Mouse (Mus musculus) megakaryocyte, embryonic 14.5 days (primary cell): ENCODE measurements at regions not wholly inside any gene's neighbourhood (a gene's known extent, or its start where the extent isn't known, plus 50 kb on each side); places are given as distances from the start of the nearest gene placed in this dataset.
"Not testable (repeated sequence)": the region's sequence is repeated elsewhere in the genome, so short reads cannot be mapped to it uniquely, and the experiment has no call there.

Source experiments
- H3K27me3 ChIP-seq: replicated peaks from 2 replicates; pipeline ENCODE3; 2012; ENCODE audit warnings: inconsistent platforms
- H3K36me3 ChIP-seq: replicated peaks from 2 replicates; pipeline ENCODE3; 2012; ENCODE audit warnings: low read length, inconsistent platforms, mixed read lengths
- H3K4me1 ChIP-seq: 2 replicates; pipeline ENCODE4 v1.6.1; 2012; ENCODE audit warnings: inconsistent platforms
- H3K4me3 ChIP-seq: replicated peaks from 2 replicates; pipeline ENCODE3; 2012; ENCODE audit warnings: moderate library complexity, mild to moderate bottlenecking, inconsistent platforms
- H3K9me3 ChIP-seq: 2 replicates; pipeline ENCODE4 v1.6.1; 2012; ENCODE audit warnings: inconsistent platforms
- FLI1 ChIP-seq: IDR thresholded peaks from 2 replicates; pipeline ENCODE4 v1.6.1; 2012; ENCODE audit warnings: low read length, inconsistent platforms, mixed read lengths
- GATA1 ChIP-seq: IDR thresholded peaks from 3 replicates; pipeline ENCODE4 v1.6.1; 2012; ENCODE audit warnings: mixed read lengths, low read length, inconsistent platforms, borderline replicate concordance

GRCm38 (mm10) chr2:135525779-135526178, 133.0 kb upstream of the Plcb4 start:
- no peaks in the 10 kb centered on the region for H3K4me1 ChIP-seq
- no peaks in the 10 kb centered on the region for H3K36me3 ChIP-seq
- no peak for TF ChIP-seq FLI1
- no peak for TF ChIP-seq GATA1
- peaks cover 7% of the 10 kb centered on the region for H3K9me3 ChIP-seq
- H3K27me3 ChIP-seq, result peaks cover 4% of the 10 kb centered on the region
- H3K4me3 ChIP-seq, result no peak overlapping the region

- Histone ChIP-seq H3K4me3 (no peak overlapping the region), H3K4me1 (no peaks in the 10 kb centered on the region), H3K27me3 (no peaks in the 10 kb centered on the region), H3K36me3 (no peaks in the 10 kb centered on the region), H3K9me3 (peaks cover 4% of the 10 kb centered on the region; the same call in 1 of the 2 replicates)
- TF ChIP-seq FLI1 (no peak), GATA1 (no peak)
These were observed 129.2 kb upstream of the Plcb4 start for GRCm38 (mm10) chr2:135529619-135530018.

- Histone ChIP-seq H3K4me1 (peaks cover 7% of the 10 kb centered on the region), H3K4me3 (no peak overlapping the region), H3K36me3 (no peaks in the 10 kb centered on the region), H3K9me3 (peaks cover 19% of the 10 kb centered on the region), H3K27me3 (no peaks in the 10 kb centered on the region)
- TF ChIP-seq FLI1 (no peak), GATA1 (no peak)
These were observed 122.4 kb upstream of the Plcb4 start for GRCm38 (mm10) chr2:135536303-135536871.

GRCm38 (mm10) chr2:135538022-135538421, 120.8 kb upstream of the Plcb4 start:
- no peaks in the 10 kb centered on the region for H3K36me3 ChIP-seq
- TF ChIP-seq FLI1, result no peak
- no peak for TF ChIP-seq GATA1
- peaks cover 19% of the 10 kb centered on the region for H3K9me3 ChIP-seq
- H3K4me1 ChIP-seq, result peaks cover 7% of the 10 kb centered on the region
- H3K27me3 ChIP-seq, result no peaks in the 10 kb centered on the region
- H3K4me3 ChIP-seq, result no peak overlapping the region

GRCm38 (mm10) chr2:135541058-135541457, 117.8 kb upstream of the Plcb4 start:
- no peaks in the 10 kb centered on the region for H3K36me3 ChIP-seq
- H3K4me3 ChIP-seq, result no peak overlapping the region
- peaks cover 7% of the 10 kb centered on the region for H3K4me1 ChIP-seq
- no peaks in the 10 kb centered on the region for H3K27me3 ChIP-seq
- H3K9me3 ChIP-seq, result peaks cover 22% of the 10 kb centered on the region; the same call in 1 of the 2 replicates
- no peak for TF ChIP-seq FLI1
- no peak for TF ChIP-seq GATA1

GRCm38 (mm10) chr2:135541930-135542329, 116.9 kb upstream of the Plcb4 start:
- TF ChIP-seq FLI1, result no peak
- no peak for TF ChIP-seq GATA1
- H3K4me3 ChIP-seq, result no peak overlapping the region
- H3K9me3 ChIP-seq, result peaks cover 22% of the 10 kb centered on the region; the same call in 1 of the 2 replicates
- H3K27me3 ChIP-seq, result no peaks in the 10 kb centered on the region
- H3K36me3 ChIP-seq, result no peaks in the 10 kb centered on the region
- no peaks in the 10 kb centered on the region for H3K4me1 ChIP-seq

- Histone ChIP-seq H3K9me3 (peaks cover 9% of the 10 kb centered on the region; the same call in 1 of the 2 replicates), H3K4me3 (no peak overlapping the region), H3K27me3 (no peaks in the 10 kb centered on the region), H3K4me1 (no peaks in the 10 kb centered on the region), H3K36me3 (no peaks in the 10 kb centered on the region)
- TF ChIP-seq FLI1, result no peak
- TF ChIP-seq GATA1, result no peak
These were observed 113.9 kb upstream of the Plcb4 start for GRCm38 (mm10) chr2:135544882-135545281.

- Histone ChIP-seq H3K4me3 (no peak overlapping the region), H3K4me1 (no peaks in the 10 kb centered on the region), H3K36me3 (no peaks in the 10 kb centered on the region), H3K27me3 (no peaks in the 10 kb centered on the region), H3K9me3 (peaks cover 7% of the 10 kb centered on the region; the same call in 1 of the 2 replicates)
- TF ChIP-seq FLI1 (no peak), GATA1 (no peak)
These were observed 110.8 kb upstream of the Plcb4 start for GRCm38 (mm10) chr2:135547966-135548365.

- Histone ChIP-seq H3K9me3 (peaks cover 7% of the 10 kb centered on the region), H3K4me3 (no peak overlapping the region), H3K4me1 (no peaks in the 10 kb centered on the region), H3K27me3 (no peaks in the 10 kb centered on the region), H3K36me3 (no peaks in the 10 kb centered on the region)
- TF ChIP-seq FLI1 (no peak), GATA1 (no peak)
These were observed 105.8 kb upstream of the Plcb4 start for GRCm38 (mm10) chr2:135553031-135553430.

- H3K36me3 ChIP-seq, H3K27me3 ChIP-seq, H3K4me3 ChIP-seq: not testable (repeated sequence)
- Histone ChIP-seq H3K9me3 (peaks cover 31% of the 10 kb centered on the region), H3K4me1 (peaks cover 11% of the 10 kb centered on the region)
These were observed 100.8 kb upstream of the Plcb4 start for GRCm38 (mm10) chr2:135558026-135558425.

- H3K4me1 ChIP-seq, result peaks cover 12% of the 10 kb centered on the region
- H3K36me3 ChIP-seq, result no peaks in the 10 kb centered on the region
- H3K4me3 ChIP-seq, result no peak overlapping the region
- H3K9me3 ChIP-seq, result peaks cover 31% of the 10 kb centered on the region
- no peaks in the 10 kb centered on the region for H3K27me3 ChIP-seq
- no peak for TF ChIP-seq FLI1
These were observed 99.5 kb upstream of the Plcb4 start for GRCm38 (mm10) chr2:135559328-135559727.
